Mouse (Mus musculus): ENCODE measurements around the gene Rhcg. TPM values are rescaled to one million over a fixed set of nuclear protein-coding genes. Genes with fewer than 3 reads are reported as not detected.
A peak's percentile ranks its signal among the peaks of the same experiment; 100 is the strongest.

The Rhcg gene
- polyA plus RNA-seq, 1 experiment from 2014 or later: 1.4 TPM

GRCm38 (mm10) chr7:79591812-79592731 is 25.4 kb downstream of the Rhcg start:
- Histone ChIP-seq H3K4me2 (replicated peaks) (peak overlapping the region; percentile 72), H3K27ac (peak overlapping the region; percentile 84), H3K27me3 (peaks cover 81% of the 10 kb centered on the region), H3K4me1 (peaks cover 48% of the 10 kb centered on the region), H3K36me3 (no peaks in the 10 kb centered on the region), H3K4me3 (peak overlapping the region; percentile 41), H3K9ac (peak overlapping the region; percentile 59), H3K9me3 (replicated peaks) (no peaks in the 10 kb centered on the region; the same call in 1 of the 2 replicates)
- ATAC-seq (ENCODE audit: low FRiP score): peak; percentile 69
- 1% methylated on average over 39 of the region's 42 CpGs for WGBS

- H3K4me3 ChIP-seq: no peak overlapping the region
- peak overlapping the region; percentile 84 for H3K27ac ChIP-seq
- H3K36me3 ChIP-seq: no peaks in the 10 kb centered on the region
- peak; percentile 15; the same call in 1 of the 2 replicates for ATAC-seq (ENCODE audit: low FRiP score)
- no peak overlapping the region for H3K9ac ChIP-seq
- 3% methylated on average over 3 of the region's 3 CpGs for WGBS
- no peaks in the 10 kb centered on the region; the same call in 1 of the 2 replicates for H3K9me3 ChIP-seq (replicated peaks)
- H3K27me3 ChIP-seq: peaks cover 79% of the 10 kb centered on the region
- peak overlapping the region; percentile 20 for H3K4me2 ChIP-seq (replicated peaks)
- peaks cover 48% of the 10 kb centered on the region for H3K4me1 ChIP-seq
Measured at GRCm38 (mm10) chr7:79590560-79591110, 26.8 kb downstream of the Rhcg start.

GRCm38 (mm10) chr7:79589763-79590559 is 27.5 kb downstream of the Rhcg start:
- peaks cover 48% of the 10 kb centered on the region for H3K4me1 ChIP-seq
- H3K27me3 ChIP-seq: peaks cover 78% of the 10 kb centered on the region
- H3K4me3 ChIP-seq: no peak overlapping the region
- 0 out of 2 replicates have a peak, but pooled peaks have one; percentile 0 for ATAC-seq (ENCODE audit: low FRiP score)
- WGBS: 7% methylated on average over 9 of the region's 9 CpGs
- H3K36me3 ChIP-seq: no peaks in the 10 kb centered on the region
- H3K9ac ChIP-seq: no peak overlapping the region
- H3K4me2 ChIP-seq (replicated peaks): peak overlapping the region; percentile 20; the same call in 1 of the 2 replicates
- peak overlapping the region; percentile 84 for H3K27ac ChIP-seq
- no peaks in the 10 kb centered on the region; the same call in 1 of the 2 replicates for H3K9me3 ChIP-seq (replicated peaks)

- Histone ChIP-seq H3K36me3 (no peaks in the 10 kb centered on the region), H3K4me1 (peaks cover 37% of the 10 kb centered on the region), H3K27ac (no peak overlapping the region), H3K9ac (no peak overlapping the region), H3K27me3 (peaks cover 77% of the 10 kb centered on the region), H3K4me2 (replicated peaks) (no peak overlapping the region), H3K4me3 (no peak overlapping the region), H3K9me3 (replicated peaks) (no peaks in the 10 kb centered on the region; the same call in 1 of the 2 replicates)
- ATAC-seq (ENCODE audit: low FRiP score): no peak
- 82% methylated on average over 3 of the region's 3 CpGs for WGBS
Measured at GRCm38 (mm10) chr7:79588284-79588683, 29.2 kb downstream of the Rhcg start.

GRCm38 (mm10) chr7:79578851-79579241 is 38.6 kb downstream of the Rhcg start:
- peak overlapping the region; percentile 94 for H3K27ac ChIP-seq
- peak overlapping the region; percentile 23 for H3K4me3 ChIP-seq
- peak; percentile 73 for ATAC-seq (ENCODE audit: low FRiP score)
- H3K4me2 ChIP-seq (replicated peaks): peak overlapping the region; percentile 52
- H3K9me3 ChIP-seq (replicated peaks): no peaks in the 10 kb centered on the region
- no peaks in the 10 kb centered on the region for H3K36me3 ChIP-seq
- peaks cover 65% of the 10 kb centered on the region for H3K27me3 ChIP-seq
- H3K9ac ChIP-seq: peak overlapping the region; percentile 59
- under 1% methylated on average over 20 of the region's 20 CpGs for WGBS
- H3K4me1 ChIP-seq: peaks cover 46% of the 10 kb centered on the region

- peaks cover 48% of the 10 kb centered on the region for H3K4me1 ChIP-seq
- peaks cover 65% of the 10 kb centered on the region for H3K27me3 ChIP-seq
Measured at GRCm38 (mm10) chr7:79577931-79578850, 39.3 kb downstream of the Rhcg start.

GRCm38 (mm10) chr7:79577096-79577874 is 40.2 kb downstream of the Rhcg start:
- H3K36me3 ChIP-seq: no peaks in the 10 kb centered on the region
- ATAC-seq (ENCODE audit: low FRiP score): peak; percentile 72
- peaks cover 61% of the 10 kb centered on the region for H3K27me3 ChIP-seq
- H3K4me3 ChIP-seq: 0 out of 2 replicates have a peak overlapping the region, but pooled peaks have one; percentile 1
- H3K9ac ChIP-seq: peak overlapping the region; percentile 45
- H3K9me3 ChIP-seq (replicated peaks): no peaks in the 10 kb centered on the region
- WGBS: 3% methylated on average over 12 of the region's 12 CpGs
- peak overlapping the region; percentile 94 for H3K27ac ChIP-seq
- peak overlapping the region; percentile 52 for H3K4me2 ChIP-seq (replicated peaks)
- H3K4me1 ChIP-seq: peaks cover 50% of the 10 kb centered on the region

More at GRCm38 (mm10) chr7:79577931-79578850, 39.3 kb downstream of the Rhcg start:
- Histone ChIP-seq H3K9me3 (replicated peaks) (no peaks in the 10 kb centered on the region), H3K4me2 (replicated peaks) (peak overlapping the region; percentile 52), H3K27ac (peak overlapping the region; percentile 94), H3K4me3 (peak overlapping the region; percentile 23), H3K36me3 (no peaks in the 10 kb centered on the region), H3K9ac (peak overlapping the region; percentile 59)
- under 1% methylated on average over 23 of the region's 25 CpGs for WGBS
- peak; percentile 50 for ATAC-seq (ENCODE audit: low FRiP score)

- 5% methylated on average over 5 of the region's 5 CpGs for WGBS
- no peak for ATAC-seq (ENCODE audit: low FRiP score)
- Histone ChIP-seq H3K27me3 (peaks cover 62% of the 10 kb centered on the region), H3K9ac (no peak overlapping the region), H3K4me3 (no peak overlapping the region), H3K9me3 (replicated peaks) (no peaks in the 10 kb centered on the region), H3K27ac (peak overlapping the region; percentile 94), H3K36me3 (no peaks in the 10 kb centered on the region), H3K4me2 (replicated peaks) (no peak overlapping the region), H3K4me1 (peaks cover 55% of the 10 kb centered on the region)
Measured at GRCm38 (mm10) chr7:79576659-79577058, 40.8 kb downstream of the Rhcg start.

GRCm38 (mm10) chr7:79572191-79572818 is 45.2 kb downstream of the Rhcg start:
- no peaks in the 10 kb centered on the region for H3K9me3 ChIP-seq (replicated peaks)
- peaks cover 48% of the 10 kb centered on the region for H3K27me3 ChIP-seq
- H3K4me2 ChIP-seq (replicated peaks): no peak overlapping the region
- WGBS: 32% methylated on average over 17 of the region's 19 CpGs
- H3K4me3 ChIP-seq: no peak overlapping the region
- peak; percentile 91 for ATAC-seq (ENCODE audit: low FRiP score)
- peak overlapping the region; percentile 72 for H3K27ac ChIP-seq
- H3K4me1 ChIP-seq: peaks cover 33% of the 10 kb centered on the region
- H3K9ac ChIP-seq: peak overlapping the region; percentile 24; the same call in 1 of the 2 replicates
- H3K36me3 ChIP-seq: no peaks in the 10 kb centered on the region

- no peaks in the 10 kb centered on the region for H3K9me3 ChIP-seq (replicated peaks)
- H3K36me3 ChIP-seq: no peaks in the 10 kb centered on the region
- 37% methylated on average over 4 of the region's 4 CpGs for WGBS
- H3K4me2 ChIP-seq (replicated peaks): no peak overlapping the region
- no peak overlapping the region for H3K9ac ChIP-seq
- ATAC-seq (ENCODE audit: low FRiP score): no peak
- H3K4me1 ChIP-seq: peaks cover 13% of the 10 kb centered on the region
- no peak overlapping the region for H3K27ac ChIP-seq
- H3K27me3 ChIP-seq: peaks cover 26% of the 10 kb centered on the region
- H3K4me3 ChIP-seq: no peak overlapping the region
Measured at GRCm38 (mm10) chr7:79568937-79569535, 48.4 kb downstream of the Rhcg start.

Data from hindbrain, embryonic 12.5 days (tissue).